Mouse (Mus musculus) brain, embryonic 14.5 days (tissue): ENCODE data around the gene Pfn4.

ENCODE experiments used
- CTCF ChIP-seq: fragments of 200-500 bp; IDR thresholded peaks from 2 replicates; pipeline ENCODE4 v1.5.1; 2012; ENCODE audit warnings: inconsistent platforms, mild to moderate bottlenecking, moderate library complexity, borderline replicate concordance; ENCODE audit not compliant: insufficient read depth, insufficient read length; ENCODE audit errors: extremely low read depth
- POLR2A ChIP-seq: fragments of 200-500 bp; IDR thresholded peaks from 2 replicates; pipeline ENCODE4 v1.6.1; 2012; ENCODE audit warnings: mild to moderate bottlenecking, inconsistent platforms, borderline replicate concordance; ENCODE audit not compliant: poor library complexity, insufficient read depth, insufficient read length, severe bottlenecking; ENCODE audit errors: extremely low read depth

DNA sequence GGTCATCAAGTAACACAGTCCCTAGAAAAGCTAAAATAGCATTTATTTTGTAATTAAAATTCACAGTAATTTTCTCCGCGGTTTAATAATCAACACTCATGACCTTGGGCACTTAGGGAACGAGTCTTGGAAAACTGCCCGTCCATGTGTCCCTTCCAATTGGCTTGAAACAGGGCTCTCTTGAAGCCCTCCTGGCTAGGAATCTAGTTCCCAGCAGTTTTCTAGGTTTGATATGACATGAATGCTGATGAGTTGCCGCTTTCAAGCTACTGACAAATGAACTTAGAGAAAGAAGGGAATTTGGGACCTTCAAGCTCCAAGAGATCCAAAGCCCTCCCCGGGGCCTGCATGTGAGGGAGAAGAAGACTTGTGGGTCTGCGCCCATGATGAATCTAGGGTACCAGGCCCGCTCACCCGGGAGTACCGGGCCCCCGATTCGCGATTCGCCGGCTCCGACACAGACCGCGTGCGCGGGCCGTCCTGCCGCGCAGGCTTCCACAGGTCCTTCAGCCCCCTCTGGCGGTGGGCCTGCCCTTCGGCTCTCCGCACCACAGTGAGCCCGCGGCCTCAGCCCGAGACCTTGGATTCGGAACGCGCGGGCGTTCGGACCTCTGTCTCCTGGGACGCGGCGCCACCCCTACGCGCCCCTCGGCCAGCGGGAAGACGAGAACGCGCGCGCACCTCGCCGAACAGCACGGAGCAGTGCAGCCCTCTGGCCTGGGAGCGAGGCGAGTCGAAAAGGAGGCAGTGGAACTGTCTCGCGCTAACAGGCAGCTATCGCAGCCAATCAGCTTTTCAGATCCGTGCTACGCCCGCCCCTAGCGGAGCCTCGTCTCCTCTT lies at the start of gene Pfn4, which contains the start of gene Fam228b:
- TF ChIP-seq CTCF (peak; percentile 83), POLR2A (no peak; the same call in 1 of the 2 replicates)
